Mouse (Mus musculus): Measurements from ENCODE around the gene Ndel1. TPM values are rescaled to one million over a fixed set of nuclear protein-coding genes. Genes with fewer than 3 reads are reported as not detected.

The Ndel1 gene
- 69.0 TPM for polyA plus RNA-seq (2017; shearing (Covaris generic))

GRCm38 (mm10) chr11:68871748-68872147, at the start of gene Ndel1:
Gene Ndel1, minus strand, starts transcription at chr11:68871858.

GRCm38 (mm10) chr11:68901351-68902046, 29.8 kb upstream of the Ndel1 start, which contains the start of gene Rpl26:
Gene Rpl26, plus strand, starts transcription at chr11:68901583.

DNA sequence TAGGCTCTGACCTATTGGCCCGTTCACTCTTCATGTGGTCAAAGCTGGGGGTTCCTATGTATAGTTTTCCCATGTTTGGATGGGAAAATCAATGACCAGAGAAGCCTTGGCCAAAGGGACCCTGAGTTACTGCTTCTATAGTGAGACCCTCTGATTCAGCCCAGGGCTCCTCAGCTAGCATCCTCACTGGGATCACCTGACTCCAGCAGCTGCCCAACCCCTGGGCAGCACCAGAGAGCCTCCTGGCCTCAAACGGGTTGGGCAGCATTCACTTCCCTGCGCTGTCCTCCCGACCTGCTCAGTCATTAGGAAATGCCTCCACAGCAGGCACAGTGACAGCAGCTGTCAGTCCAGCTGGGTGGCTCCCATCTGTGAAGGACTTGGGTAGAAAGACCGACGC, 16.6 kb upstream of the Ndel1 start, which contains the start of gene Rnf222:
TSS of gene Rnf222 (plus strand) at position 301 of the 400 bp plus-strand sequence.

Other genes with a start within 250 kb of the Ndel1 start
- gene Myh10, start 180.3 kb downstream of the Ndel1 start, polyA plus RNA-seq (2017; shearing (Covaris generic)) = 1.7 TPM
- not detected for gene Rnf222, start 16.7 kb upstream of the Ndel1 start, polyA plus RNA-seq (2017; shearing (Covaris generic))
- gene Rpl26, start 29.7 kb upstream of the Ndel1 start, polyA plus RNA-seq (2017; shearing (Covaris generic)) = 1,048 TPM
- gene Odf4, start 55.2 kb upstream of the Ndel1 start, polyA plus RNA-seq (2017; shearing (Covaris generic)) = not detected
- gene Arhgef15, start 85.6 kb upstream of the Ndel1 start, polyA plus RNA-seq (2017; shearing (Covaris generic)) = 0.24 TPM
- 10.6 TPM for gene Slc25a35, start 96.3 kb upstream of the Ndel1 start, polyA plus RNA-seq (2017; shearing (Covaris generic))
- gene Rangrf, start 103.3 kb upstream of the Ndel1 start, polyA plus RNA-seq (2017; shearing (Covaris generic)) = 40.7 TPM
- gene Pfas, start 136.6 kb upstream of the Ndel1 start, polyA plus RNA-seq (2017; shearing (Covaris generic)) = 5.7 TPM
- gene Ctc1, start 144.1 kb upstream of the Ndel1 start, polyA plus RNA-seq (2017; shearing (Covaris generic)) = 26.9 TPM
- gene Aurkb, start 173.8 kb upstream of the Ndel1 start, polyA plus RNA-seq (2017; shearing (Covaris generic)) = 14.1 TPM
- 7.1 TPM for gene Borcs6, start 187.9 kb upstream of the Ndel1 start, polyA plus RNA-seq (2017; shearing (Covaris generic))
- 4.0 TPM for gene Tmem107, start 198.9 kb upstream of the Ndel1 start, polyA plus RNA-seq (2017; shearing (Covaris generic))
- 53.5 TPM for gene Vamp2, start 216.6 kb upstream of the Ndel1 start, polyA plus RNA-seq (2017; shearing (Covaris generic))
- gene Per1, start 223.4 kb upstream of the Ndel1 start, polyA plus RNA-seq (2017; shearing (Covaris generic)) = 10.8 TPM
- not detected for gene Hes7, start 248.5 kb upstream of the Ndel1 start, polyA plus RNA-seq (2017; shearing (Covaris generic))

Measured in activated CD4-positive, CD25-positive, alpha-beta regulatory T cell, adult 9 weeks (primary cell).